Mouse (Mus musculus): ENCODE data around the gene Gm5565. TPM values are rescaled to one million over a fixed set of nuclear protein-coding genes. Genes with fewer than 3 reads are reported as not detected.
A peak's percentile ranks its signal among the peaks of the same experiment; 100 is the strongest.
"Not testable (repeated sequence)": the region's sequence is repeated elsewhere in the genome, so short reads cannot be mapped to it uniquely, and the experiment has no call there.

Gene Gm5565
- not detected in 2 replicates for polyA plus RNA-seq (2012; rRNA removed)

DNA sequence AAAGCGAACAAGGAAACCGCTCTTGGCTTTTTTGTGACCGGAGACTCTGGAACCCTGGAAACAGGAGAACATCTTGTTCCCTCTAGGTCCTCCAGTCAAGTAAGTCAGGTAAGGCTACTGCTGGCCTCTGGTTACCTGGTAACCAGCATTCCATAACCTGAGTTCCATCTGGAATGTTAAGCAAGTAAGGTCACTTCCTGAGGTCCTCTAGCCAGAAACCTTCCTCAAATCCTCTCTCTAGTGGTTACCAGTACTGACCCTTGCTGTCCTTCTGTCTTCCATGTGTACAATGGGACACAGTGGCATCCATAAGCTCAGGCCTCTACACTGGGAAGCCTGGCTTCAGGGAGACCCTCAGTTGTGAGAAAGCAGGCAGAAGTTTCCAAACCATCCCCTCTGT lies at the start of gene Gm5565:
TSS of gene Gm5565 (minus strand) at position 101 of the 400 bp plus-strand sequence.
- DNase-seq; H3K4me1 ChIP-seq (ENCODE audit: control insufficient read depth, insufficient read depth, low read length): not testable (repeated sequence)
- WGBS, result 96% methylated on average over 3 of the region's 3 CpGs

GRCm38 (mm10) chr5:146205537-146205936 lies 45.2 kb upstream of the Gm5565 start:
- TF ChIP-seq CTCF (IDR thresholded peaks at IDR 0.05; ENCODE audit: borderline replicate concordance, insufficient read depth, low read depth, low read length) (no peak), POLR2A (IDR thresholded peaks at IDR 0.05; ENCODE audit: borderline replicate concordance, insufficient read depth, low read length) (no peak)
- no peak overlapping the region for H3K4me3 ChIP-seq (replicated peaks; ENCODE audit: insufficient read depth, low read depth, low read length)
- WGBS, result 88% methylated on average over 5 of the region's 5 CpGs
- DNase-seq, result no peak
- no peak overlapping the region for H3K27ac ChIP-seq (ENCODE audit: insufficient read depth, low read length)
- H3K4me1 ChIP-seq (ENCODE audit: control insufficient read depth, insufficient read depth, low read length), result no peaks in the 10 kb centered on the region
- no peaks in the 10 kb centered on the region for H3K27me3 ChIP-seq (ENCODE audit: control insufficient read depth, insufficient read depth, low read length)

More for the DNA sequence above, at the start of gene Gm5565:
- H3K4me3 ChIP-seq (replicated peaks; ENCODE audit: insufficient read depth, low read depth, low read length); H3K27ac ChIP-seq (ENCODE audit: insufficient read depth, low read length); H3K27me3 ChIP-seq (ENCODE audit: control insufficient read depth, insufficient read depth, low read length): not testable (repeated sequence)

DNA sequence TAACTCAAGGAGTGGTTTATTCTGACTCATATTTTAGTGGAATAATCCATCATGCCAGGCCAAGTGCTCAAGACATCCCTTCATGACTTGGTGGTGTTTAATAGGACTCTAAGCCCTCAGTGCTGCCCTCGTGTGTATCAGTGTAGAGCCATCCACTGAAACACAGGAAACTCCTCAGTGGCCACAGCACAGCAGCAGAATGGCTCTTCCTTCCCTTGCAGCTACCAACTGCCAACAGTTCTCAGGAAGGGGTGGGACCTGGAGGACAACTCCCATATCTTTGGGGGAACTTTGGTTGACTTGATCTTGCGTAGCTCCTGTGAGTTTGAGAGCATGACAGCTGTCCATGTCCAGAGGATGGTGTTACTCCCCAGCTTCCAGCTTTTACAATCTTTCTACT lies 43.6 kb upstream of the Gm5565 start:
- Histone ChIP-seq H3K4me3 (replicated peaks; ENCODE audit: insufficient read depth, low read depth, low read length) (no peak overlapping the region), H3K27me3 (ENCODE audit: control insufficient read depth, insufficient read depth, low read length) (no peaks in the 10 kb centered on the region), H3K27ac (ENCODE audit: insufficient read depth, low read length) (no peak overlapping the region), H3K4me1 (ENCODE audit: control insufficient read depth, insufficient read depth, low read length) (no peaks in the 10 kb centered on the region)
- WGBS, result 76% methylated on average over 2 of the region's 2 CpGs
- peak in 1 of 2 experiments; percentile 37 for DNase-seq
- no peak for TF ChIP-seq POLR2A (IDR thresholded peaks at IDR 0.05; ENCODE audit: borderline replicate concordance, insufficient read depth, low read length)
- TF ChIP-seq CTCF (IDR thresholded peaks at IDR 0.05; ENCODE audit: borderline replicate concordance, insufficient read depth, low read depth, low read length), result no peak

GRCm38 (mm10) chr5:146200580-146200979 lies 40.2 kb upstream of the Gm5565 start:
- Histone ChIP-seq H3K4me1 (ENCODE audit: control insufficient read depth, insufficient read depth, low read length) (no peaks in the 10 kb centered on the region), H3K27ac (ENCODE audit: insufficient read depth, low read length) (no peak overlapping the region), H3K4me3 (replicated peaks; ENCODE audit: insufficient read depth, low read depth, low read length) (no peak overlapping the region), H3K27me3 (ENCODE audit: control insufficient read depth, insufficient read depth, low read length) (no peaks in the 10 kb centered on the region)
- WGBS, result 99% methylated on average over 6 of the region's 6 CpGs
- DNase-seq, result no peak
- no peak for TF ChIP-seq CTCF (IDR thresholded peaks at IDR 0.05; ENCODE audit: borderline replicate concordance, insufficient read depth, low read depth, low read length)
- TF ChIP-seq POLR2A (IDR thresholded peaks at IDR 0.05; ENCODE audit: borderline replicate concordance, insufficient read depth, low read length), result no peak

GRCm38 (mm10) chr5:146199540-146199939 lies 39.2 kb upstream of the Gm5565 start:
- DNase-seq, result no peak
- Histone ChIP-seq H3K27ac (ENCODE audit: insufficient read depth, low read length) (no peak overlapping the region), H3K27me3 (ENCODE audit: control insufficient read depth, insufficient read depth, low read length) (no peaks in the 10 kb centered on the region), H3K4me1 (ENCODE audit: control insufficient read depth, insufficient read depth, low read length) (no peaks in the 10 kb centered on the region), H3K4me3 (replicated peaks; ENCODE audit: insufficient read depth, low read depth, low read length) (no peak overlapping the region)
- TF ChIP-seq CTCF (IDR thresholded peaks at IDR 0.05; ENCODE audit: borderline replicate concordance, insufficient read depth, low read depth, low read length), result no peak
- no peak for TF ChIP-seq POLR2A (IDR thresholded peaks at IDR 0.05; ENCODE audit: borderline replicate concordance, insufficient read depth, low read length)
- WGBS, result 80% methylated on average over 2 of the region's 2 CpGs

- DNase-seq, result no peak
- H3K27ac ChIP-seq (ENCODE audit: insufficient read depth, low read length), result no peak overlapping the region
- H3K4me1 ChIP-seq (ENCODE audit: control insufficient read depth, insufficient read depth, low read length), result no peaks in the 10 kb centered on the region
- TF ChIP-seq CTCF (IDR thresholded peaks at IDR 0.05; ENCODE audit: borderline replicate concordance, insufficient read depth, low read depth, low read length) (no peak), POLR2A (IDR thresholded peaks at IDR 0.05; ENCODE audit: borderline replicate concordance, insufficient read depth, low read length) (no peak)
- no peaks in the 10 kb centered on the region for H3K27me3 ChIP-seq (ENCODE audit: control insufficient read depth, insufficient read depth, low read length)
- H3K4me3 ChIP-seq (replicated peaks; ENCODE audit: insufficient read depth, low read depth, low read length), result no peak overlapping the region
Measured at GRCm38 (mm10) chr5:146199073-146199472, 38.7 kb upstream of the Gm5565 start.

- Histone ChIP-seq H3K4me3 (replicated peaks; ENCODE audit: insufficient read depth, low read depth, low read length) (no peak overlapping the region), H3K27me3 (ENCODE audit: control insufficient read depth, insufficient read depth, low read length) (no peaks in the 10 kb centered on the region), H3K4me1 (ENCODE audit: control insufficient read depth, insufficient read depth, low read length) (peaks cover 15% of the 10 kb centered on the region), H3K27ac (ENCODE audit: insufficient read depth, low read length) (no peak overlapping the region)
- WGBS, result 61% methylated on average over 8 of the region's 8 CpGs
- peak in 1 of 2 experiments; percentile 66 for DNase-seq
- TF ChIP-seq CTCF (IDR thresholded peaks at IDR 0.05; ENCODE audit: borderline replicate concordance, insufficient read depth, low read depth, low read length) (no peak), POLR2A (IDR thresholded peaks at IDR 0.05; ENCODE audit: borderline replicate concordance, insufficient read depth, low read length) (no peak)
Measured at GRCm38 (mm10) chr5:146193360-146193759, 33.0 kb upstream of the Gm5565 start.

GRCm38 (mm10) chr5:146190501-146191269 lies 30.3 kb upstream of the Gm5565 start:
- H3K4me1 ChIP-seq (ENCODE audit: control insufficient read depth, insufficient read depth, low read length), result peaks cover 21% of the 10 kb centered on the region
- no peak overlapping the region for H3K4me3 ChIP-seq (replicated peaks; ENCODE audit: insufficient read depth, low read depth, low read length)
- no peaks in the 10 kb centered on the region for H3K27me3 ChIP-seq (ENCODE audit: control insufficient read depth, insufficient read depth, low read length)
- DNase-seq, result peak; percentile 81 to 94
- H3K27ac ChIP-seq (ENCODE audit: insufficient read depth, low read length), result peak overlapping the region; percentile 86
- 8% methylated on average over 3 of the region's 3 CpGs for WGBS
- no peak for TF ChIP-seq CTCF (IDR thresholded peaks at IDR 0.05; ENCODE audit: borderline replicate concordance, insufficient read depth, low read depth, low read length)
- no peak for TF ChIP-seq POLR2A (IDR thresholded peaks at IDR 0.05; ENCODE audit: borderline replicate concordance, insufficient read depth, low read length)
